Mouse (Mus musculus): ENCODE measurements at regions not wholly inside any gene's neighbourhood (a gene's known extent, or its start where the extent isn't known, plus 50 kb on each side); places are given as distances from the start of the nearest gene placed in this dataset.
"Not testable (repeated sequence)": the region's sequence is repeated elsewhere in the genome, so short reads cannot be mapped to it uniquely, and the experiment has no call there.

DNA sequence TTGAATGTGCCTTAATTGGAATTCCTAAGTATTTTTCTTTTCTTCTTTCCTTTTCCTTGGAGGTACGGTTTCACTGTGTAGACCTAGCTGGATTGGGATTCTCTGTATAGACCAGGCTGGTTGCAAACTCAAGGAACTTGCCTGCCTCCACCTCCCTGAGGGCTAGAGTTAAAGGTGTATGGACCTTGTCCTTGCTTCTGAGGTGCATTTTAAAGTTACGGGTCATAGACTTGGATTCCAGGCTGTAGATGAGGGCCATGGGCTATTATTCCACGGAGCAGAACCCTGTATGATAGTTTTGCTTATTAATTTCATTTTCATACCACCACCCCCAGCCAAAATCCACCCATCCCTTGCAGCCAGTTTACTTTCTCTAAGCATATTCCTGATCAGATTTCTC, 50.7 kb upstream of the Wdr26 start:
- no peak for ATAC-seq (replicated peaks; ENCODE audit: poor library complexity)

DNA sequence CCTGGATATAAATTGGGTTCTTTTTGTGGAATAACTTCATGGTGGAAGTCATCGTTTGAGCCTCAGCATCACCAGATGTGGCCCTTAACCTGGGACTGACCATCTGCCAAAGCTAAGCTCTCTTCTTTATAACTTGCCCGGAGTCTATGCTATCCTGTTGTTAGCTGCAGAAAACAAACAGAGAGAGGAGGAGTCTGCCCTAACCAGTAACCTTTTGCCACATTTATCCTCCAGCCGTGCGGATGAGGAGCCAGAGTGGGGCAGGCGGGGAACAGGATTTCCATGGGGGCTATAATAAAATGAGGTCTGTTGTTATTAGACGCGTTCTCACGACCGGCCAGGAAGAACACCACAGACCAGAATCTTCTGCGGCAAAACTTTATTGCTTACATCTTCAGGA, 51.4 kb upstream of the Wdr26 start:
- no peak for ATAC-seq (replicated peaks; ENCODE audit: poor library complexity)

DNA sequence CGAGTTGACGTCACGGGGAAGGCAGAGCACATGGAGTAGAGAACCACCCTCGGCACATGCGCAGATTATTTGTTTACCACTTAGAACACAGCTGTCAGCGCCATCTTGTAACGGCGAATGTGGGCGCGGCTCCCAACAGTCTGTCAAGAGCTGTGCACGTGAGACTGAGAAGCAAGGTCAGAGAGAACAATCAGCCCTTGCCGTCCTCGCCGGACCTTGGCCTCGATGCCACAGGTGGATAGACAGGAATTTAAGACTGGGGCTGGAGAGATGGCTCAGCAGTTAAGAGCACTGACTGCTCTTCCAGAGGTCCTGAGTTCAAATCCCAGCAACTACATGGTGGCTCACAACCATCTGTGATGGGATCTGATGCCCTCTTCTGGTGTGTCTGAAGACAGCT, 58.7 kb upstream of the Wdr26 start:
- not testable (repeated sequence) for ATAC-seq (replicated peaks; ENCODE audit: poor library complexity)

DNA sequence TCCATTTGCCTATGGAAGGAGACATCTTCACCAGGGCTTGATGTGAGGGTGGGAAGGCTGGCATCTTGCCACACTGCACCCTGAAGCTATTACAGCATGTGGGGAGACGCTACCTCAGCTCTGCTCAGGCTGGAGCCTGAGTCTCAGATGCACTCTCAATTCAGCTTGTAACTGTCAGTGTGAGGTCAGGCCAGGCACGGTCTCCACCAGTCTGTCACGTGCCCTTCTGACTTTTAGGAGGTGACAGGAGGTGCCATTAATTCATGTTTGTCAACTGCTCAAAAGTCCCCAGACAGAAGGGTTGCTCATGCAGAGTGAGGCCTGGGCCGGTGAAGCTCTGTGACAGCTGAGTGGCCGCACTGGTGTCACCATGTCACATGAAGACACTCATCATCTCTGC, 59.4 kb upstream of the Wdr26 start:
- ATAC-seq (replicated peaks; ENCODE audit: poor library complexity): no peak

DNA sequence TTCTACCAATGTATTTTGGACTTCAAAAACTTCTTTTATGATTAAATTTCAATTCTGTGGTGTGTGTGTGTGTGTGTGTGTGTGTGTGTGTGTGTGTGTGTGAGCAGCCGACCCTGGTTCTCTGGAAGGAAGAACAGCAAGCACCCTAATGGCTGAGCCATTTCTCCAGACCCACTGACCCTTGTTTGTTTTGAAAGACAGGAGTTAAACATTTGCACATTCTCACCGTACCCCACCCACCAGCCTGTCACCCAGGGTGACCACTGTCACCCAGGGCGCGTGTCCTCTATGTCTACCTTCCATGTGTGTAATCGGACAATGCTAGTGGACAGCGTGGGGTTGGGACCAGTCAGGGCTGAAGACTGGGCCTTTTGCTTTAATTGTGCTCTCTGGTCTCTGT, 60.0 kb upstream of the Wdr26 start:
- no peak for ATAC-seq (replicated peaks; ENCODE audit: poor library complexity)

DNA sequence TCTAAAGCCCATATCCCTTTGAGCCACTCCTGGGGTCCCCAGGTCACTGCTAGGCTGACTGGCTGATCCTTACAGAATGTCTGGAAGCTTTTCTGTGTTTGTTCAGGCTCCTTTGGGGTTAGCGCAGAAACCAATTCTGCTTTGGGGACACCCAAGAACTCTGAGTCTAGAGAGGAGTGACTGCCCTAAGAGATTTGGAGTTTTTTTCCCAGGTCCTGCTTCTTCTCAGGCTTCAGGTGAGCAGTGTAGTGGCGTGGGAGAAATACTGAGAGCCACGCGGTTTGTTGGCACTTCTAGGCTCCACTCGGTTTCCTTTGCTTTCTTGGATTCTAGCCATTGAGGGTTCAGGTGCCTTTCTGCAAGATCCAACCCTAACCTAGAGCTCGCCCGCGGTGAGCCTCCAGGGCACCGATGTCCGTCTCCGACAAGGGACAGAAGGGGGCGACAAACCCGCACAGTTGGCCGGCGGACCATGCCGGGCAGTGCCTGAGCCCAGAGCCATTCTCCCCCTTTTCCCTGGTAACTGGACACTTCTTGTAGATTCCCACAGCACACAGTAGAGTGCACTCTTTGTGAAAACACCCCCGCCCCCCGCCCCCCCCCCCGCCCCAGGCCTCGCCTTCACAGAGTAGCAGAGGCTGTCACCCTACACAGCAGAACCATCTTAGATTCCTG, 61.0 kb upstream of the Wdr26 start:
- peak; percentile 99 for ATAC-seq (replicated peaks; ENCODE audit: poor library complexity)

DNA sequence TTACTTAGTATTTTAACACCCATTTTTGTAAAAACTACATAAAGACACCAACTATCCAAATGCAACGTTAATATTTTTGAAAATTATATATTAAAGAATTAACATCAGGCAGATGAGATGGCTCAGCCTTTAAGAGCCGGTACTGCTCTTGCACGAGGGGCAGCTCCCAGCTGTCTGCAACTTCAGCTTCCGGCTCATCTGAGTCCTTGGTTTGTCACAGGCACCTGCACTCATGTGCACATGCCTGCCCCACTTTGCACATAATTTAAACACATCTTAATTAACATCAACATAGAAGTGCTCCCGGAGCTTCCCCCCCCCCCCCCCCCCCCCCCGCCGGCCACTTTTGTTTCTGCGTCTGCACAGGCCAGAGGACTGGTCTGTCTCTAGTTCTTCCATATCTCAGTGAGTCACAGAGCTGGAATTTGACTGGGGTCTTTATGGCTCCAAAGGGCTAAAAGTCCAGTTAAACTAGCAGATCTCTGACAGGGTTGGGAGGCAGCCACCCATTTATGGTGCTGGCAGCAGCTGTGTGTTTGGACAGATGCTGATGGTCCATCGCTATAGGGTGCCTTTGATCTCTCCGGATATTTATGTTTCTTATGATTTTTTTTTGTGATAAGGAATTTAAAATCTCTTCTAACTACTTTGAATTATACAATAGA, 61.9 kb upstream of the Wdr26 start:
- ATAC-seq (replicated peaks; ENCODE audit: poor library complexity): no peak

DNA sequence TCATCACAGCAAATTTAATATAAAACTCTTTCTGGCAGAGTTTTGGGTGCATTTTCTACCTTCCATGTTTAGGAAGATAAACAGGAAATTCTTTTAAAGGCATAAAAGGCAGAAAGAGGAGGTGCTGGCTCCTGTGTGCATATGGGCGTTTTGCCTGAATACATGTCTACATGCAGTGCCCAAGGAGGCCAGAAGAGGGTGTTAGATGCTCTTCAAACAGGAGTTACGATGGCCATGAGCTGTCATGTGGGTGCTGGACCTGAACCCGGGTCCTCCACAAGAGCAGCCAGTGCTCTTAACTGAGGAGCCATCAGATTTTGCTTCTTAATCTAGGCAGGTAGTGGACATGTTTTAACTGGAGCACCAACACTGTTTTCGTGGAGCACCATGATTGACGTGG, 69.0 kb upstream of the Wdr26 start:
- peak; percentile 46; the same call in 1 of the 2 replicates for ATAC-seq (replicated peaks; ENCODE audit: poor library complexity)

DNA sequence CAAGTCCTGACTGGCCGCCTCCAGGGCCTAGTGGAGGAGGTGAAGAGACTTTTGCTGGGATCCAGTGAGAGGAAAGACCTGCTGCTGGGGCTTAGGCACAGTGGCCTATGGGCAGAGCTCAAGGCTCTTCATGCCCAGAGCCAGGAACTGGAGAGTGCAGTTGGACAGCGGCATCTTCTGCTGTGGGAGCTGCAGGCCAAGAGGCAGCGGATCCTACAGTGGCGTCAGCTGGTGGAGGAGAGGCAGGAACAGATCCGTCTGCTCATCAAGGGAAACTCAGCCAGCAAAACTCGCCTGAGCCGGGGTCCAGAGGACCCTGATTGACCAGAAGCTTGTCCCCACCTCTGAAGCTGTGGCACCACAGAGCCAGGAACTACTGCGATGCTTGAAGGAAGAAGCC, 69.4 kb upstream of the Cnih3 start:
- ATAC-seq (replicated peaks; ENCODE audit: poor library complexity): not testable (repeated sequence)

DNA sequence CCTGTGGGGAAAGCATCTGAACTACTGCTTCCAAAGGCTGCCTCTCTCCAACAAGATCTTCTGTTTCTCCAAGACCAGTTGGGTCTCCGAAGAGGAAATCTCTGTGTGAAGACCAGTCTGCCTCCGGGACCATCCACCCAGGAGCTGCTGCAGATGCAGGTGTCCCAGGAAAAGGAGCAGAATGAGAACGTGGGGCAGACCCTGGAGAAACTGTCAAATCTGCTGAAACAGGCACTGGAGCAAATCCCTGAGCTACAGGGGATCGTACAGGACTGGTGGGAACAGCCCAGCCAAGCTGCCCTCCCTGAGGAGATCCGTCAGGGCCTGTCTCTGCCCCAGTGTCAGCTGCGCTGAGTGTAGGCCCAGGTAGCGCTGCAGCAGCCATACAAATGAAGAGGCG, 68.9 kb upstream of the Cnih3 start:
- not testable (repeated sequence) for ATAC-seq (replicated peaks; ENCODE audit: poor library complexity)

DNA sequence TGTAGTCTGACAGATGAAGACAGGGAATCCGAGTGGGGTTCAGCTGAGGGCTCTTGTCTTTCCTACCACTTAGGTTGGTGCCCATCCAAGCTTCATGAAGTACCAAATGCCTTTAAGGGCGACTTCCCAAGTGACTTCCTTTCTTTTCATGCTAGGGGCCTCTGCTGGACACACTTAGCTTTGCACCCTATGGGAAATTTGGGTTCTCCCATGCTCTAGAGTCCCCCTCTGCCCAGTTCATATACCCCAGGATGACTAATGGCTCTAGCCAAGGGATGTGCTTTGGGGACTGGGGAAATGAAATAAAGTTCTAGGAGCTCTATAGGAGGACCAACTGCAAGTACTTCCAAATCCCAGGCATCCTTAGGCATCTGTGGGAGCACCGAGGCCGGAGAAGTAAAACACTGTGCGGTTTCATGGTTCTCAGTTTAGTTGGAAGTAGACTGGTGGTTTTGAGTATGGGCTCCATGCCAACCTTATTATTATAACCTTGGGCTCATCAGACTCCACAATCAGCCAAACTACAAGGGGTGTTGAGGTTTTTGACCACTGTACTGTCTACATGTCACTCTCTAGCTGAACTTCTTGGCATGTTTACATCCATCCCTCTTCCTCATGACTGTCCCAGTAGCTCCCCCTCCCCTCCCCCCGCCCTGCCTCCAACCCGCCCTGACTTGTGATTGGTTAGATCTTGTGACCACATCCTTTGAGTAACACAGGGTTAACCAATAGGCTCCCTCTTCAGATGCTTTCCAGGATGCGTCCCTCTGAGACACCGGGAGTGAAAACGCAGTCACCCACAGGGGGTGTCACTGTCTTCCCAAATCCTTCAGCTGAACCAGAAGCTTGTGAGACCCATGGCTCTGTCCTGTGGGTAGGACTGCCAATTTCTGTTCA, 67.9 kb upstream of the Cnih3 start:
- ATAC-seq (replicated peaks; ENCODE audit: poor library complexity): peak; percentile 78

DNA sequence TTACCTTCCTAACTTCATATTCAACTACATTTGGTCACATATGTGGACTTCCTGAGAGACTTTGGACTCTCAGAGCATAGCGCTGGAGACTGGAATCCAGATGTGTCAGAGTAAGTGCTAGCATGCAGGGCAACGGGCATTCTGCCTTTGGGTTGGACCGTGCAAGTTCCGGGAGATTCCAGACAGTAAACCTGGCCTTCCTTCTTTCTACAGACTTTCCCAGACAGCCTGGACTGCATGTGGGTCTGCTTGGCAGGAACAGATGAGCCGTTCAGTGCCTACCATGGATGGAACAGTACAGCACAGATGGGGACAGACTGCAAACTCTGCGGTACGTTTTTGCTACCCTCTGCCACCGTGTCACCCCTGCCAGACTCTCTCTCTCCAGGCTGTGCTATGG, 66.8 kb upstream of the Cnih3 start:
- ATAC-seq (replicated peaks; ENCODE audit: poor library complexity): no peak

DNA sequence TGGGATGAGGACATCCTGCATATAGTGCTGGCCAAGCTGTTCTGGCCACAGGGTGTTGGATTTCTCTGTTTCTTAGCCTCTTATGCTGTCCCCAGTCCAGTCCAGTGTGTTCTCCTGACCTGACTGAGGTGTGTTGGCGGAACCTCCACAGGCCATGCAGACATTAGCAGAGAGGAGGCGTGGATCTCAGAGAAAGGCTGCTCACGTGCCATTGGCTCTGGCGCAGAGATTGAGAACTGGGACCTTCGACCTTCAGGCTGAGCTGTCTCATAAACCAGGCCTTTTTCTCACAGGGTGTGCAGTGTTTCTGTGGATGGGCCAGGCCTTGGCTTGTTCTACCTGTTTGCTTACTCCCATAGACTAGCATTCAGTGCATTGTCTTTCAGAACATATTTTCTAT, 66.3 kb upstream of the Cnih3 start:
- ATAC-seq (replicated peaks; ENCODE audit: poor library complexity): no peak

DNA sequence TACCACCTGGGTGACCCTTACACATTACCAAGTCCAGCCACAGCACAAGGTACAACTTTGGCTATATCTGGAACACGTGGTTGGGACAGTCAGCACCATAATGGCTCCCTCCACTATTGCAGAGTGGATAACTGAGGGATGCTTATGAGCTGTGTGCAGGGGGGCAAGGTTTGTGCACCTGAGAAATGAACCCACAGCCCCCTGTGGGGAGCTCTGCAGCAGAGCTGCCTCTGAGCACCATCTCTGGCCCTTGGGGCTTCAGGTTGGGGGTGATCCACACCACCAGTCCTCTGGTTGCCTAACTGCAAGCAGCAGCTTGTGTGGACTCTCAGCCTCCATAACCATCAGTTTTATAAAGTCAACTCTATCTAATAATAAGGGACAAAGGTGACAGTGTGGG, 65.3 kb upstream of the Cnih3 start:
- no peak for ATAC-seq (replicated peaks; ENCODE audit: poor library complexity)

DNA sequence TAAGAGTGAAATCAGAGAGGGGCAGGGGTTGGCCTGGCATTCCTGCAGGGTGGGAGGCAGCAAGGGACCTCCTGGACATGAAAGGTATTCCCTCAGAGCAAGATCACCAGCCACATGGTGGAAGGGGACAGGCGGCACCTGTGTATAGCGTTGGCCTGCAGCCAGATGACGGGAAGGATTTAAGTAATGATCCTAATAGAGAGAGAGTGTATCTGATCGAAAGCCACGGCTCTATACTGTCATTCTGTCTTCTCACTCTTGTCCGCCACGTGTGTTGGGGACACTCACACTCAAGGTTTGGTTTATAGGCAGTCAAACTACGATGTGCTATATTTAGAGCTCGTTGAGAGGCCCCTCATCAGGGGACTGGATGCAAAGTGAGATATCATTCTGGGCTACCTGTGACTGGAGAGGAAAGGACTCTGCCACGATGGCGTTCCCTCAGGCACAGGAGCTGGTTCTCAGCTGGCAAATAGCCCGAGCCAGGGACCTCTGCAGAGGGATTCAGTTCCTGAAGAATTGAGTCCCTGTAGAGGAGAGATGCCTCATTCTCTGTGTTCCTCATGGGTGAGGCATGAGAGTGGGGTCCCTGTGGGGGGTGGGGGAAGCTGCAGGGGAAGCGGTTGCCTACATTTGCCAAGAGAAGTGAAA, 62.9 kb upstream of the Cnih3 start:
- ATAC-seq (replicated peaks; ENCODE audit: poor library complexity): no peak

DNA sequence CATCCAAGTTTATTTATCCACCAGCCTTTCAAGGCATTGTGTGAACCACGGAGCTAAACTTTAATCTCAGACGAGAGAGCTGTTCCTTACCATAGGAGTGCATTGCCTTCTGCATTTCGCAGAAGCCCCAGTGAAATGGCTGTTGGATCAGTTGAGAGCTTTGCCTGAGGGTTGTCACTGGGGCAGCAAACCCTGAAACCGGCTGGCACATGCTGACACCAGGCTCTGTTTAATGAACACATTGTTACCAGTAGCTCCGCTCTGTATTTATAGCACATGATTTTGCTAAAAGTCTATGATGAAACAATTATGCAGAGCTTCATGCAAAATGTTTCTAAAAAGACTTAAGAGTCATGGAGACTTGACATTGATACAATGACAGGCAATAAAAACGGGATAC, 61.2 kb upstream of the Cnih3 start:
- no peak for ATAC-seq (replicated peaks; ENCODE audit: poor library complexity)

DNA sequence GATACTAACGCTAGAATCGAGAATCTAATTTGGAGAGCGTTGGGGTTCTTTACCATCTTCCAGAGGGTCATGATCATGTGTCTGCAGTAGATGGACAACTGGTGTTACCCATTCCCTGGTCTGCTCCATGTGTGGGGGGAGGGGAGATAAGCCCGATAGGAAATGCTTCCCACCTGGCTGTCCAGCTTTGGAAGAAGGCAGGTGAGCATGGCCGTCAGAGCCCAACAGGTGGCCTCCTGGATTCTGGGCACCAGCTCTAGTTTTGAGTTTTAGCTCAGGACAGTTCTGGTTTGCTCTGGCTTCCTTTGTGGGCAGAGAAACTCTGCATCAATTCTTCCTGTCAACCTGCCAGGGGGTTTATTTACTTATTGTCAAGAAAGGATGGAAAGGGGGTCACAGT, 60.5 kb upstream of the Cnih3 start:
- no peak for ATAC-seq (replicated peaks; ENCODE audit: poor library complexity)

DNA sequence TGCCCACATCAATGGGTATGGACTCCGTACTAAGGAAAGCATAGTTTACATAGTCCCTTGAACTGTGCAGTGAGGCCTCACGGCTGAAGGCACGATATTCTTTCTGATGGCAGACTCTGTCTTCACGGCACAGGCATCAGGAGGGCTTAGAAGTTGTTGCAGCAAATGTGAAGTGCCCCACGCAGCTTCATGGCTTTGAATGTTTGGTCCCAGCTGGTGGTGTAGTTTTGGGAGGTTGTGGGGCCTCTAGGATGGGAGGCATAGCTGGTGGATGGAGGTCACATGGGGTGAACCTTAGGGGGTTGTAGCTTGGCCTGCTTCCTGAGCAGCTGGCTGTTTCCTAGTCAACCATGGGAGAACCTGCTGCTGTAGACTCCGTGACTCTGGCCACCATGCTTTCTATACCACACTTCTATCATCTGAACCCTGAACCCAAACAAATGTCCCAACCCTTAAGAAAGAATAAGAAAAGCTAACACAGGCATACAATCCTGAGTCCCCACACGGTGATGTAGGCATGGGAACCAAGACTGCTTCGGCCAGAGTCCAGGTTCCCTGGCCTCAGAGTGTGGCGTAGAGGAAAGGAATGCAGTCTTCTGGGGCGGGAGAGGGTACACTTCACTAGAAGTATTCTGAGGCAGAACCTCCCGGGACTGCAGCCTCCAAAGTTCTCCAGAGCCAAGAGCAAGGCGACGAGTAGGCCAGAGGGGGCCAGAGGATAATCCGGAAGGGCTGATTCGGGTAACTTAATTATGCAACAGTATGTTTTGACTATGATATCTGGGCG, 59.2 kb upstream of the Cnih3 start:
- ATAC-seq (replicated peaks; ENCODE audit: poor library complexity): no peak

DNA sequence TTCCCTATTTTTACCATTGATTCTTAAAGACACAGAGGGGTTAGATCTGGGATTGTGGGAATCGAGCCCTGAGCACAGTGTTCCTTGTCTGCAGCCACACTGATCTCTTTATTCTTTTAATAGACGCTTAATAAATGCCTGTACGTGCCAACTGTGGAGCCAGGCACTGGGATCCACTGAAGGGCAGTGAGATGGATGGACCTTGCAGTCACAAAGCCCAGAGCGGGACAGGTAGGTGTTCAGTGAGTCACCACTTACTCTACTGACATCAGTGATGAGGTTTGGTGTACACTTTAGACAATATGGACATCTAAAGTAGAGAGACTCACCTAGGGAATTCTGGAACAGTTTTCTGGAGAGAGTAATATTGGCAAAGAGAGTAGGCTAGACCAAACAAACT, 56.8 kb upstream of the Cnih3 start:
- no peak for ATAC-seq (replicated peaks; ENCODE audit: poor library complexity)

DNA sequence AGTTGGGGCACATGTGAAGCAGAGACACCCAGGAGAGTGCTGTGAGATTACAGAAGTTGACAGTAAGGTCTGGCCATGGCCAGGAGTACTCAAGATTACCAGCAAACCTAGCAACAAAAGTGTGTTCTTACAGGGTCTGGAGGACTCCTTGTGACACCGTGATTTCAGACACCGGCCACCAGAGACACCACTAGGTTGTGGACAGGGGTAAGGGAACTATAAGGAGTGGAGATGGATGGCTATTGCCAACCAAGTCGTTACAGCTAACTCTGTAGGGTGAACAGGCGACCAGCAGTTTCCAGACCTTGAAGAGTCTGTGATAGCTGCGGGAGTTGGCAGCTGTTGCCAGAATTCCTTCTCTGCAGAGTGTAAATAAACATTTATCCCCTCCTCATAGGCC, 54.4 kb upstream of the Cnih3 start:
- ATAC-seq (replicated peaks; ENCODE audit: poor library complexity): no peak
